Mouse (Mus musculus) layer of hippocampus, postnatal 25 days (tissue): ENCODE measurements around the gene Crxos. TPM values are rescaled to one million over a fixed set of nuclear protein-coding genes. Genes with fewer than 3 reads are reported as not detected.

Experiments used
- total RNA-seq, 2 experiments: library from RNA; stranded (reverse); gene quantifications; 2 replicates each; pipeline ENCODE4 v1.2.3; 2021

The Crxos gene
- total RNA-seq, 2 experiments from 2014 or later: not detected

Other genes starting within 250 kb of the Crxos start
- not detected for gene Obox3, start 242.7 kb upstream of the Crxos start, total RNA-seq
- not detected for gene Obox5, start 132.5 kb upstream of the Crxos start, total RNA-seq
- gene Obox6, start 42.9 kb upstream of the Crxos start, total RNA-seq: not detected
- gene Crx, start 2.6 kb upstream of the Crxos start, total RNA-seq: not detected
- gene Selenow, start 39.8 kb downstream of the Crxos start, total RNA-seq: 1,000 to 10,000 TPM; 1,670 to 1,760 TPM
- 100 to 1,000 TPM; 118 to 133 TPM for gene Nop53, start 63.5 kb downstream of the Crxos start, total RNA-seq
- gene Ehd2, start 85.0 kb downstream of the Crxos start, total RNA-seq: 1 to 10 TPM; 4.5 to 5.5 TPM
- gene Bicra, start 165.3 kb downstream of the Crxos start, total RNA-seq: 10 to 100 TPM; 15.9 to 23.2 TPM
- under 1 TPM; 0.44 to 0.66 TPM for gene Zfp541, start 179.2 kb downstream of the Crxos start, total RNA-seq
- gene Napa, start 215.8 kb downstream of the Crxos start, total RNA-seq: 100 to 1,000 TPM; 282 to 301 TPM
- gene Kptn, start 237.3 kb downstream of the Crxos start, total RNA-seq: 10 to 100 TPM; 32.3 to 37.8 TPM
- gene Slc8a2, start 247.2 kb downstream of the Crxos start, total RNA-seq: 100 to 1,000 TPM; 294 to 322 TPM